Mouse (Mus musculus) stomach, postnatal 0 days (tissue): ENCODE results near the gene Nr2e1.

ENCODE experiments used
- CTCF ChIP-seq: IDR thresholded peaks from 2 replicates; pipeline ENCODE4 v1.5.1; 2016; ENCODE audit warnings: antibody characterized with exemption, low read depth, mild to moderate bottlenecking, moderate library complexity
- EP300 ChIP-seq: optimal IDR thresholded peaks from 2 replicates; pipeline ENCODE3; 2016; ENCODE audit warnings: antibody characterized with exemption

DNA sequence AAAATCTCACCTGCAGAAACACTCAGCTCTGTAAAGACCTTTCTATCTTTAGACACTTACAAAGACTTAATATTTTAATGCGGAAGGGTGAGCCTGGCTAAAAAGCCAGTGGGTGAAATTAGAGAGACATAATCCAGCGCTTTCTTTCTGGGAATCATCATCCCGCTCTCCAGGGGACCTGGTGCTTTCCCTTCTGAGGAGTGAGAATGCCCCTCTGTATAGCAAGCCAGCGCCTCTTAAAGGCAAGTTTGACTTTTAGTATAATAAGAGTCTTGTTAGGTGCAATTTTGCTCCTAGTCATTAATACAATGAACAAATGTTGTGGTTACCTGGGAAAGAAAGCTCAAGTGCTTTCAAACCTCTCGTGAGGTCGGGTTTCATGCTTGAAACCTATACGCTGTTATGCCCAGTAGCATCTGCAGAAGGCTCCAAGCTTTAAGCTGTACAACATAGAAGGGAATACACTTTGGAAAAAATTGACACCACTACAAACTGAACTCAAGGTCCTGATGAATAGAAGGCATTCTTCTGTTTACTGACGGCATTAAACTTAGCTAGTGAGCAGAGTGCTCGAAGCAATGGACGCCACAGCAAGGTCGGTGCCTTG, 59.8 kb downstream of the Nr2e1 start:
- TF ChIP-seq EP300 (no peak), CTCF (no peak)
